Mouse (Mus musculus) cerebellum, adult (tissue): ENCODE data around the gene Efna4.

Experiments used
- ATAC-seq: cut with Nextera tagmentation; 2 replicates; pipeline ENCODE4 v1.9.2; 2017; ENCODE audit warnings: mild to moderate bottlenecking, moderate library complexity, mixed read lengths; ENCODE audit not compliant: insufficient number of reproducible peaks, low FRiP score, low TSS enrichment

Gene Efna4

DNA sequence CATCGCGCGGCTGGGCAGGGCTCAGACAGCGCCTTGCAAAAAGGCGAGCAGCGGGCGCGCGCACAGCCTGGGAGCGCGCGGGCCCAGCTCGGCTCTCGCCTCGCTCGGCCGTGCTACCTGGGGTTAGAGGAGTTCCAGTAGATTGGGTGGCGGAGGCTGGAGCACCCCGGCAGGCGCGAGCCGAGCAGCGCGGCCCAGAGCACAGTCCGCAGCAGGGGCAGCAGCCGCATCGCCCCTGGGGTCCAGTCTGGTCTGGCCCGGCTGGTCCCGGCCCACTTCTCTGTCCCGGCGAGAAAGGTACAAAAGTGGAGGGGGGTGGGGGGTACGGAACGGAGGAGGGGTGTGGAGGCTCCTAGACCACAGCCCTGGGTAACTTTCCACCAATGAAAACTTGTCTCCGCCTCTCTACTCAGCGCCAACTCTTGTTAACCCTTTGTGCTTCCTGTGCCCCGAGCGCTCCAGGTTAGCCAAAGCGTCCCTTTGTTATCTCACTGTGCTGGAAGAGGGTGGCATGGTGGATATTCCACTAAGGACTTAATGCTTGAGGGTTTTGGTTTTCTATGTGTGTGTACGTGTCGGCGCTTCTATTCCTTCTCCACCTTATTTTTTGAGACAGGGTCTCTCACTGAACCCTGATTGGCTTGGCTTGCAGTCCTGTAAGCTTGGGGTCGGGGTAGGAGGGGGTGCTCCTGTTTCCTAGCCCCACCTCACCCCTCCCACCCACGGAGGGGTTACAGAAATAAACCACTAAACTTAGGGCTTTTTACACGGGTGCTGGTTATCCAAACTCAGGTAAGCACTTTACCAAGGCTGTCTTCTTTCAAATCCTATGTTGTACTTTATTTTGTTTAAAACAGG is at the start of gene Efna4:
Gene Efna4, minus strand, starts transcription at position 308 of the 858 bp plus-strand sequence.
- ATAC-seq = 0 out of 2 replicates have a peak, but pooled peaks have one; percentile 26

DNA sequence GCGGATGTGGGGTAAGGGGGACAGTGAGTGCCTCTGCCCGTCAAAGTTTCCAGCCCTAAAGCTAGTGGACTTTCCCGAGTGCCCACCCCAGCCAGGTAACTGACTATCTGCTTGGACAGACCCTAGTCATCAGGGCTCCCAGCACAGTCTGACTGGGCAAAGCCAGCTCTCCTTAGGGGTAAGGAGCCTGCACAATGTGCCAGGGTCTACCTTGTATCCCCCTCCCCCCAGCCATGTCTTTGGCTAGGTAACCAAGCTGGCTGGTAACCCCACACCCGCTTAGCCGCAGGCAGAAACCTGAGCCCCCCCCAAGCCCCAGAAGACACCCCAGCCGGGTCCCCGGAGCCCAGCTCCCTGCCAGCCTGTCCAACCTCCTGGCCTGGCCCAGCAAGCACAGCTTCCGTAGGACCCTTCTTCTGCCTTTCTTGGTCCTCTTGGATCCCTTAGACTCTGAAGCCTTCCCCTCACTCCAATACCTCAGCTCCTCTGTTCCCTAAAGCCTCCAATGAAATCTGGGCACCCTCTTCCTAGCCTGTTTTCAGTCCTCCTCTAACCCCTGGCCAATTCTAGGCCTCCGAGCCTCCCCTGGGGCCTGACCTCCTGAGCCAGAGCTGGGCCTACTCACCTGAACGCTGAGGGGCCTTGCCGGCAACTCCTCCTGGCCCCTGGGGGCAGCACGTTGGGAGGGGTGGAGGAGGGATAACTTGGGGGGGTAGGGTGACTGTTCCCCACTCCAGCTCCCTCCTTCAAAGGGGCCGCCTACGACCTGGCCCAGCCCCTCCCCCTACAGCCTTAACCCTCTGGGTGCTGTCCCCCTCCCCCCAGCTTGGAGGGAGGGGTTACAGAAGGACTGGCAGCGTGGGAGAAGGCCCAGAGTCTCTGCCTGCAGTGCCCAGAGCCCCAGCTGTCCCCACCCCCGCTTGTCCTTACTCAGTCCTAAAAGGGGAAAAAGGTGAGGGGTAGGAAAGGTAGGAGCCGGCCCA is 48.9 kb upstream of the Efna4 start:
- no peak for ATAC-seq

DNA sequence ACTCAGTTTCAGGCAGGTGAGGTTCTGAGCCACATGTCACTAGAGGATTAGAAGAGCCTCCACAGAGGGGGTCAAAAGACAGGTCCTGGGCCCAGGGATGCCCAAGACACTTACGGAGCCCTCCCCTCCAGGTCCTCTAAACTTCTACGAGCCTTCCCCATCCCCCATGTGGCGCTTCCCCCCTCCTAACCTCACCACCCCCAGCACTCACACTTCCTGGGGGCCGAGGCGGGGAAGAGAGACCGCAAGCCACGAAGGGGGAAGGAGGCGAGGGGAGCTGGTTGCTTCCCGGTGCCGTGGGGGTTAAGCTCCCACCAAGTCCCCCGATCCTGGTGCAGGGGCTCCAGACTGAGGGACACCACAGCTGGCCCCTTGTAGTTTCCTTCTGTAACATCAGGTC is 47.6 kb upstream of the Efna4 start:
- no peak for ATAC-seq

DNA sequence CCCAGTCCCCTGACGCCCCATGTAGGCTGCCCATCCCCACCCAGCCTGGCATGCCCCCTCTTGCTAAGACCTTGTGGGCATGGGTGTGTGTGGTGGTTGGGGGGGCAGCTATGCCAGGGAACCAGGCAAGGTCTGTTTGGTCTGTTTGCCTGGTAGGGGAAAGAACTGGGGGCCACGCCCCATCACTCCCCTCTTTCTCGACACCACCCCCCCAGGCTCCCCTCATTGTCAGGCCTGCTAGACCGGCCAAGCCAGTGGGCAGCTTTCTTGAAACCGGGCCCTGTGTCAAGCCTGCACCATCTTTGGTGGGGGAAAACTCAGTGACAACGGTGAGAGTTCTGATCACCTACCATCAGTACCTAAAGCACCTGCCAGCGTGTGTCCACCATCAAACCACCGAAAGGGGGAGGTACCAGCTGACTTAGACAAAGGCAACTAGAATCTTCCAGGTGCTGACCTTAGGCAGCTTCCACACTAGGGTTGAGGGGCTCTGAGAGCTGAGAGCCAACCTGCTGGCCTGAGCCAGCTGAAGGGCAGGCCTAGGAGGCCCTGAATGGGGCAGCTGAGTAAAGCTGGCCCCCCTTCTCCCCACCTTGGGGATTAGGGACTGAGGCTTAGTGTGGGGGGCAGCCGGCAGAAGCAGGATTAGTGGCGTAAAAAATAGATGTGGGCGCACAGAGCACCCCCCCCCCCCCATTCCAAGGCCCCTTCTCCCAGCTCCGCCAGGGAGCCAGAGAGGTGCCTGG is 46.7 kb upstream of the Efna4 start:
- no peak for ATAC-seq

DNA sequence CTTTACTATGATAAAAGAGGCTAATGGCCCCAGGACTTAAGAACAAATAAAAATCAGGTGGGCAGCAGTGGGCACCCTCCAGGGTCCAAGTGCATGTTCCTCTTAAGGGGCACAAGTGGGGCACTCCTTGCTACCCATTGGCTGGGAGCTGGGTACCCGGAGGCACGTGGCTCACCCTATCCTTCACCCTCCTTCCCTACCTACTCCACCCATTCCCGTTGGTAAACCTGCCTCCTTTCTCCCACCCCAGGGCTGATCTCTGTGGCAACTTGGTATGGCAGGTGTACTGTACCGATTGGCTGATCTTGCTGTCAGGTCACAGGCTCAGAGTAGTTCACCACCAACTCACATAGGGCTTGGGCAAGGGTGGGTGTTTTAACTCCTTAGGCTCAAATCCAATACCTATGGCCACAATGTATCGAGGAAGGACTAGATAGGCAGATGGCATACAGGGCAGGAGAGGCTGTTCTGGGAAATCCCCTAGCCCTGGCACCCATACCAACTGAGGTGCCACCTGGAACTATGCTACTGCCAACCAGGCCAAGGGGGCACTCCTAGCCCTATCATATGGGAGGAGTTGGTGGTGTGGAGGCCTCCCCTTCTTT is 45.9 kb upstream of the Efna4 start:
- ATAC-seq = no peak

DNA sequence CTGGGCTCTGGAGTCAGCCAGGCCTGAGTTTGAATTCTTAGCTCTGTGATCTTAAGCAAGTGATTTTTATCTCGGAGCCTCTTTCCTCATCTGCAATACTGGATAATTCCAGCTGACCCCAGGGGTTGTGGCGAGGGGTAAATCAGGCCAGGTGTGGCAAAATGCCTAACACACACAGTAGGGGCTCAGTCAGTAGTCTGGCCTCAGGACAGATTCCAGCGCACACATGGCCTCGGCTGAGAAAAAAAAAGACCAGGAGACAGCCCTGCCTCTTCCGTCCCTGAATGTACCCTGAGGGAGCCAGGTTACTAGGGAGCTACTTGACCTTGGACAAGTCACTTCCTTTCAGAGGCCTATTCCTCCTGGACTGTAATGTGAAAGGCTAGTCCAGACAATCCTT is 45.1 kb upstream of the Efna4 start:
- no peak for ATAC-seq

DNA sequence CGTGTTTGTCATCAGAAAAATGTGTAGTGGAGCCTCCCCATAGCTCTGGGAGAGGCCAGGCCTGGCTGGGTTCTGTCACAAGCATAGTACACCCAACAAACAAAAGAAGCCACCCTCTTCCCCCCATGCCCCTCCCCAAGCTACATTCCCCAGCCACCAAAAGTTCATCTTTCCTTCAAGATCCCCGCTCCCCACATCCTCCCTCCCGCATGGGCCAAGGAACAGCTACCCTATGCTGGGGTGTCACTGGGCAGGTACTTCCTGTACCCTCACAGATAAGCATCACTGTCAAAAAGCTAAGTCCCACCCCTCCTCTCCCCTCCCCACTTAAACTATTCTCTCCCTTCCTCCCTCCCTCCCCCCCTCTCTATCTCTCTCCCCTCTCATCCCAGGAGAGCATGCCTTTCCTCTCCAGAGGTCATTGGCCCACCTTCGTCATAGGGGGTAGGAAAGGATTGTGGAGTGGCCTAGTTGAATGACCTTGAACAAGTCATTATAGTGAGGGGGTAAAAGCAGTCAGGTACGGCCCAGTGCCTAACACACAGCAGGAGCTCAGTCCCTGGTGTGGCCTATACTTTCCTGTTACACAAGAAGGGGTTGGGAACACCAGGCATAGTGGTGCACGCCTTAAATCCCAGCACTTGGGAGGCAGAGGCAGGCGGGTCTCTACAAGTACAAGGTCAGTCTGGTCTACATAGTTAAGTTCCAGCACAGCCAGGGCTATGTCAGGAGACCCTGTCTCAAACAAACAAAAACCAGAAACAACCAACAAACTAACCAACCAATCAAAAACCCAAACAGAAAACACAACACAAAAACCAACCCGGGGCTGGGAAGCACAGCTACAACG is 44.4 kb upstream of the Efna4 start:
- ATAC-seq = no peak

DNA sequence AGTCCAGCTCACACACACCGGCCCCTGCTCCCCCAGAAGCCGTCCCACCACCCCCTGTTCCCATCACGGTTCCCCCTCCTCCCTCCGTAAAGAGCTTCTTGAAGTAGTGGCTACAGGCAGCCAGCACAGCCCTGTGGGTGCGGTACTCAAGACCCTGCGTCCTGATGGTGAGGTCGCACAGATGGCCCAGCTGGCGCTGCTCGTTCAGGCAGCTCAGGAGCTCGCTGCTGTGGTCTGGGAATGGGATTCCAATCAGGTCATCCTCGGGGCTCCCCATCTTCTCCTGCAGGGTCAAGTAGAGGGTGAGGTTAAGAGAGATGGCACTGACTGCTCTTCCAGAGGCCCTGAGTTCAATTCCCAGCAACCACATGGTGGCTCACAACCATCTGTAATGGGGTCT is 43.4 kb upstream of the Efna4 start:
- no peak for ATAC-seq

DNA sequence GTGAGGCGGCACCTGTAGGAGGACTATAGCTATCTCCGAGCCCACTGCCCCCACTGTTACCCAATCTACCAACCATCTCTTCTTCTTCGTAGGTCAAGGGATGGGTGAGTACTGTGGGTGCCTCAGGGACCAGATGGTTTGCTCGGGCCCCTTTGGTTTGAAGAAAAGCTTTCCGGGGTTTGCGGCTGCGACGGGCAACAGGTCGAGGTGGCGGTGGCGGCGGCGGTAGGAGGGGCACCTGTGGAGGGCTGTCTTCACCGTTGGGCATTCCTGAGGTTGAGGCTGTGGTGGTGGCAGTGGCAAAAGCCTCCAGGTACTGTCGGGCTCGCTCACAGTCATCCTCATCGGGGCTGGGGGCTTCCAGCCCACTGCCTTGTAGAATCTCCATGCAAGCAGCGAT is 42.9 kb upstream of the Efna4 start:
- ATAC-seq = no peak

DNA sequence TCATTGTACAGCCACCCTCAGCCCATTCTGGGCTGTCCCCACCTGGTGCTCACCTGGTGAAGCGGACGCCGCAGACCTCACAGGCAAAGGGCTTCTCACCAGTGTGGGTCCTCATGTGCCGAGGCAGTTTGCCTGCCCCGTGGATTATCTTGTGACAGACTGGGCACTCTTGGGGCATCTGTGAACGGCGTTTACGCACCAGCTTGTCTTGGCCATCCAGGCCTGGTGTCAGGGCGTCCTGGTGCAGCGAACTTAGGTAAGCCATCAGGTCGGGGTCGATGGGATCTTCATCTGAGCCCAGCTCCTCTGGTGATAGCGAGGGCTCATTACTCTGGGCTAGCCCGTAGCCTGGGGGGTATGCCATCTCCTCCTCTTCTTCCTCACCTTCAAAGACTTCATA is 42.5 kb upstream of the Efna4 start:
- no peak for ATAC-seq

DNA sequence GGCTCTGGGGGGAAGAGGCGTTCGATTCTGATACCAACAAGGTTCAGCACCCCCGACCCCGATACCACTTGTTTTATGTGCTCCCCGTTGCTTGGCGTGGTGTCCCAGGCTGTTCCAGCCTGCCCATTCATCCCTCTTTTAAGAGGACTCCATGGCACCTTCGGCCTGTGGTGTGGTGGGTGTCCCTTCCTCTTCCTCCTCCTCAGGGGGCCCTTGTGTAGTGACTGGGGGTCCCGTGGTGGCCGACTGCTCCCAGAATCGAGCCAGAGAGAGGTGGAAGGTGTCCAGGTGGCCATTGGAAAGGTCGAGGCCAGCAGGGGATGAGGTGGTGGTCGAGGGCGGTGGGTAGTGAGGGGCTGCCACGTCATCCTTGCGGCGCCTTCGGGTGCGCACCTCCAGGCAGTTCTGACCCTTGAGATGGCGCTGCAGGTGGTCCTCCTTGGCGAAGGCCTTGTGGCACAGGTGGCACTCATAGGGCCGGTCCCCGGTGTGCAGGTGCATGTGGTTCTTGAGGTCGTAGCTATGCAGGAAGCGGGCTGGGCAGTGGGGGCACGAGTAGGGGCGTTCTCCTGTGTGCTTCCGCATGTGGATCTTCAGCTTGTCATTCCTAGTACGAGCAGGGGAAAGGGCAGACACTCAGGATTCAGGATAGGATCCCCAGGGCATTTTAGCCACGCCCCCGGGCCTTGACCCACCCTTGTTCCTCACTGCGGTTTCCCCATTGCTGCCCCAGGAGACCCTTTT is 41.7 kb upstream of the Efna4 start:
- no peak for ATAC-seq

DNA sequence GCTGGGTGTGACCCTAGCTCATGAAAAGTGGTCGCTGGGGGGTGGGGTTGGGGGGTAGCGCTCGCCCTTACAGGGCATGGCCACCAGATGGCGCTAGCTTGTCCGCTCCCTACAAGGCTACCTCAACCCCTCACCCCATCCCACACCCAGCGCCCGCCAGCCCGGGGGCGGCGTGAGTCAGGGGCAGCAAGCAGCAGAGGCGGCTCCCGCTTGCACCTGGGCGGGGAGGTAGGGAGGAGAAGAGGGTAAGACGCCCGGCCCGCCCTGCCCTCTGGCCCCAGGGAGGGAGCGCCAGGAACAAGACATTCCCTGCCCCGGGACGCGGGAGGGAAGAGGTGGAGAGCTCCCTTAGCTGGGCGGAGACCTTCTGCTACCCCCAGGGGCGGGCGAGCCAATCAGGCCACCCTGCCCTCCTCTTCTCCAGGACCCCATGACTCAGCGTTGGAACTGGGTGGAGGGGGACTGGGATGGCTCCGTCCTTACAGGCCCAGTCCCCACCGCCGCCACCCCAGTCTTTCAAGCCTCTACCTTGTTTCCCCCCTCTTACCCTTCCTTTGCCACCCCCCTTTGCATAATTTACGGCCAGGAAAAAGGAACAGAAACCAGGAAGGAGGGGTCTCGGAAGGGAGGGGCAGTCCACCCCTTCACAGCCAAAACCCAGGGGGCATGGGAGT is 40.7 kb upstream of the Efna4 start:
- ATAC-seq = peak; percentile 46

DNA sequence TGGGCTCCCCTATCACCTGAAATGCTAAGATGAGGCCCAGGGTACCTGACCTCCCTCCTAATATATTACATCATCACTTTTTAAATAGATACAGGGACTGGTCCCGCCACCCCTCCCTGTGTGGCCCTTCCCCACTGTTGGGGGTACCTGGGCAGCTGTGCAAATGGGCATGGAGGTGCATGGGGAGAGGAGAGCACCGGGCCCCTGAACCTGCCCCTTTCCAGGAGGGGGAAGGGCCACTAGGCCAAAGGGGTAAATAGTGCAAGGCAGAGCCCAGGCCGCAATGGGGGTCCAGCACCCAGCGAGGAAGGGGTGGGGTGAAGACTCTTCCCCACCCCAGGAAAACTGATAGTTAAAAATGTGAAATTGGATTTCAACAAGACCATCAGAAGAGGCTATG is 40.0 kb upstream of the Efna4 start:
- no peak for ATAC-seq

DNA sequence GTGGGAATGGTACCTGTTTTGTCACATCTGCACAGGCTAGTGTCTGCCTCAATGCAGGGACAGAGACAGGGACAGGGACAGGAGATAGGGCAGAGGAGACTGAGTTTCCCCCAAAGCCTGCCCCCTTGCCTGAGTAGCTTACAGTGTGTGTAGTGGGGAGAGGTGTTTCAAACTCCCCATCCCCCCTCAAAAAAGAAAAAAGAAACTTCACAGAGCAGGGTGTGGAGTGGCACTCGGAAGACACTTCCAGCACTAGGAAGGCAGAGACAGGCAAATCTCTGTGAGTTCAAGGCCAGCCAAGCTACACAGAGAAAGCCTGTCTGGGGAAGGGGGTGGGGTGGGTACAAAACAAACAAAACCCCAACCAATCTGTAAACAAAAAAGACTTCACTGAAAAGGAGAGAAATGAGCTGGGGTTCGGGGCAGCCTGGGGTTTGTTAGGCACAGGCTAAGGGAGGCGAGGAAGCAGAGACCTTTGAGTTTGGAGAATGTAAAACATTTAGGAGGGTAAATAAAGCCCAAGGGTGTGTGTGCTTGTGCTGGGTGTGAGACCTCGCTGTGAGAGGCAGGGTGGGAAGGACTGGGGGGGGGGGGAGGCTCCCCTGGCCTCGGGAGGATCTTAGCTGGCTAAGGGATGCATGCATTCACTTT is 35.9 kb upstream of the Efna4 start:
- no peak for ATAC-seq

DNA sequence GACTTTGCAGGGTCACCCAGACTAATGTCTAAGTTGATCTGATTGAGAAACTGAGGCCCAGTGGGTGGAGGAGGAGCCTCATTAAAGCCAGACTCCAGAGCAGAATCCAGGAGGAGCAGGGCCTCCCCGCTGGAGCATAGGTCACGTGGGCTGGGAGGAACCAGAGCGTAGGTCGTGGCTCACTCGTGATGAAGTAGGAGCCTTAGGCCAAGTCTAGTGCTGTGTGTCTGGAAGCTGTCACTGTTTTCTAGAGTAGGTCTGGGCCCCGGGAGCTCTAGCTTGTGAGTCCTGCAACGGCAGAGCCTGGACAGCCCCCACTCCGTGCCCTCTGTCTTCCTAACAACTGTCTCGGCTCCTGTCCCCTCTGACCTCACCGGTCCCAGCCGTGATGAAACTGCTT is 29.5 kb upstream of the Efna4 start:
- no peak for ATAC-seq

DNA sequence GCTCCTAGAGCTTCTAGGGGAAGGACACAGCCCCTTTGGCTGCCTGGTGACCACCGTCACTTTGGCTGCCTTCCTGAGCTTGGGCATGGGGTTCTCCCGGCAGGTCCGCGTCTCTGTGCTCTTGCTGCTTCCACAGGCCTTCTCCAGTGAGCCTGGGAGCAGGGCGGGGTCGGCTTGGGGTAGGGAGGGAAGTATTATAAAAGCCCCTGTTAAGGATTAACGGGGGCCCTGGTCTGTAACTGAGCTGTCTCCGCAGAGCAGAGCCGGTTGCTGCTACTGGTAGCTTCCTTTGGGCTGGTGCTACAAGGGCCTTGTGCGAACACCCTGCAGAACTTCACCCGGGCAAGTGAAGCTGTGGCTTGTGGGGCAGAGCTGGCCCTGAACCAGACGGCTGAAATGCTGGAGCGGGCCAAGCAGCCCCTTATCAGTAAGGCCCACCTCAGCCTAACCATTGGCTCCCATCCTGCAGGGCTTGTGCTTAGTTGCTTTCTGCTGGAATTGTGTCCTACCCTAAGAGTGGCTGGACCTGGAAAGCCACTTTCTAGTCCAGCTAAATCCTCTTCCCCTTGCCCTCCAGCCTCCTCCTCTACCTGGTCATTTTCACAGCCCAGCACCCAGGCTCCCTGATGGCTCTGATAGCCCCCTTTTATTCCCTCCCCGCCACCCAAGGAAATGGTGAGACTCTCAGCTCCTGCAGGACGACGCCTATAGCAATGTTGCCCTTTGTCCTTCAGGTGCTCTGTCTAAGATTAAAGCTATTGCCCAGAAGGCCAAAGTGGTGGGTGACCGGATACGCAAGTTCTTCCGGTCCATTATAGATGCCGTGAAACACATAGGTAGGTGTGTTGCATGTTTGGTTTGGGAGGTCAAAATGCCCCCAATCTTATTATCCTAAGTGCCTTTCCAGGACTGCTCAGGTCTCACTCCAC is 27.9 kb upstream of the Efna4 start:
- no peak for ATAC-seq

DNA sequence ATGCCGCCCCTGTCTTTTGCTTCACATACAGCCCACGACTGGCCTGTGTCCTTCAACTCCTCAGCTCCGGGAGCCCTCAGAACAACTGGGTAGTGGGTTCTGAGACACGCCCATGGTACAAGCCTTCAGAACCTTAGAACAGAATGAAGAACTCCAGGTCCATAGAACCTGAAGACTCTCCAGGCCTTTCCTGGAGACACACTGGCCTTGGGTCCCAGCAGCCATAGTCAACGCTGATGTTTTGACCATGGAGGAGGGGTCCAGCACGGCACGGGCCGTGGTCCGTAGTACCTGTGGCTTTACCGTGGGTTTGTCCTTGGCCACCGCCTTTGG is 27.3 kb upstream of the Efna4 start, which contains the start of gene Dcst1:
Gene Dcst1, minus strand, starts transcription at position 101 of the 333 bp plus-strand sequence.
- no peak for ATAC-seq
